Mouse (Mus musculus) yolk sac, embryonic 10.5 days (tissue): ENCODE data around the gene Spats1.
A peak's percentile ranks its signal among the peaks of the same experiment; 100 is the strongest.
"Not testable (repeated sequence)": the region's sequence is repeated elsewhere in the genome, so short reads cannot be mapped to it uniquely, and the experiment has no call there.

Experiments used
- DNase-seq: peaks from one replicate; pipeline ENCODE4 v3.0.0-alpha.2; 2017; ENCODE audit warnings: low spot score

The Spats1 gene

GRCm38 (mm10) chr17:45489736-45490135, 14.5 kb upstream of the Spats1 start:
- no peak for DNase-seq

GRCm38 (mm10) chr17:45488321-45489254, 13.4 kb upstream of the Spats1 start:
- no peak for DNase-seq

DNA sequence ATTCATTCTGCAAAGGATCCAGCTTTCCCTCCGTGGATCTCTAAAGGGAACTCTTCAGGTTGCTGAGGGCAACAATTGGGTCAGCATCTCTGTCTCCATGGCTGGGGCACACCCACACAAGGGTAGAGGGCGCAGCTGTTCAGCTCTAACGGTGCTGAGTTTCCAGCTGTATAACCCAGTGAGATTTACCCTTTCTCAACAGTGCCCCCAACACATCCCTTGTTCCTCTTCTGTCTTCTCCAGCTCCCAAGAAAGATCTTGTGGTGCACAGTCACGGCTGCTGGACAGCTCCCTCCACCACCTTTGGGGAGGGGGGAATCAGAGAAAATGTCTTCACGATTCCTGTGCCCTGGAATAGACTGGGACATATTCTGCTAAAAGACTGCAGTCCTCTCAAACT, 12.0 kb upstream of the Spats1 start:
- no peak for DNase-seq

GRCm38 (mm10) chr17:45485581-45485980, 10.4 kb upstream of the Spats1 start:
- no peak for DNase-seq

- DNase-seq, result no peak
Observed at GRCm38 (mm10) chr17:45480429-45480828, 5.2 kb upstream of the Spats1 start.

- peak; percentile 66 for DNase-seq
Observed at GRCm38 (mm10) chr17:45478234-45478825, 3.1 kb upstream of the Spats1 start.

DNA sequence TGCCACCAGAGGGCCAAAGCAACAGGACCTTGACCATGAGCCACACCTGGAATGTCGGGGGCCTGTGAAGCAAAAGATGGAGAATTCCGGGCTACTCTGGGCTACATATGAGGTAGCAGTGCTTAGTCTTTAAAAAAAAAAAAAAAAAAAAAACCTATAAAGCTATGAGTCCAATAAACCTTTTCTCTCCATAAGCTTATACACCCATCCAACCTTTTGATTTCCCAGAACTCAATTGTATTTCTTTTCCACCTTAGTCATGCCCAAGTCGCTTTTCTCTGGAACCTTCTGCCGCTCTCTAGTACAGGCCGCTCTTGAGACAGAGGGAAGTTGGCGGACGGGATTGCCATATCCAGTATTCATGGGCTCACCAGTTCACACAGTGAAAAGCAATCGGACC, 1.1 kb downstream of the Spats1 start:
- DNase-seq, result no peak

DNA sequence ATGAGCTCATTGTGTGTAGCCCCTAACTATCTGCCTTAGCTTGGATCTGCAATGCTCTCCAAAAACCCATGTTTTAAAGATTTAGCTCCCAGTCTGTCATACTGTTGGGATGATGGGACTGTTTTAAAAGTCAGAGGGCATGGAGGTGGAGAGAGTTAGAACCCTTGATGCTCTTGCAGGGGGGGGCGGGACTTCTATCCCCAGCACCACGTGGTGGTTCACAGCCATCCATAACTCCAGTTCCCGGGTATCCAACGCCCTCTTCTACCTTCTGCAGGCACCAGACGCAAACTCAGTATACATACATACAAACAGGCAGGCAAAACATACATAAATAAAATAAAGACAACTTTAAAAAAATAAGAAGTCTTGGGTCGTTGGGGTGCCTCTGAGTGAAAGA, 1.5 kb downstream of the Spats1 start:
- DNase-seq, result no peak

- no peak for DNase-seq
Observed at GRCm38 (mm10) chr17:45470726-45471125, 4.5 kb downstream of the Spats1 start.

GRCm38 (mm10) chr17:45468302-45468701, 6.9 kb downstream of the Spats1 start:
- DNase-seq, result no peak

DNA sequence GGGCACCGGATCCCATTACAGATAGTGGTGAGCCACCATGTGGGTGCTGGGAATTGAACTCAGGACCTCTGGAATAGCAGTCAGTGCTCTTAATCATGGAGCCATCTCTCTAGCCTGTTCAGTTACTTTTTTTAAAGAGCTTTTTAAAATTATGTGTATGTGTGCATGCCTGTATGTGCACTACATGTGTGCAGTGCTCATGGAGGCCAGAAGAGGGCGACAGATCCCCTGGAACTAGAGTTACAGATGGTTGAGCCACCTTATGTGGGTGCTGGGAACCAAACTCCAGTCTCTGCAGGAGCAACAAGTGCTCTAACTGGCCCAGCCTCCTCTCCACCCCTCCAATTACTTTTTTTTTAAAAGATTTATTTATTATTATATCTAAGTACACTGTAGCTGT, 8.5 kb downstream of the Spats1 start:
- no peak for DNase-seq

DNA sequence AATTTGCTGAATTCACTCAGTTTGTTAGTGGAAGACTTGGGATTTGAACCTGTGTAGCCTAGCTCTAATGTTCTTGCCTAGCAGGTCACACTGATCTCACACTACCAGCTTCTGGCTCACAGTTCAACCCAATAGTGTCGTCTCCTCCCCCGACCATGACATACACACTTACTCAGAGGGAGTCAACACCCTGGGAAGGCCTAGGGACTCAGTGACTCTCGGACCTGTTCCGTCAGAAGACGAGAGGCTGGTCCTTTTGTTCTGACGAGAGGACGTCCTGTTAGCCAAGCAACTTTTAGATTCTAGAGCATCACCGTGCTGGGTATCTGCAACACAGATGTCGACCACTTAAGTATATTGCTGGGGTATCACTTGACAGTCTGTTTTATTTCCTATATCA, 11.0 kb downstream of the Spats1 start:
- no peak for DNase-seq

- DNase-seq, result no peak
Observed at GRCm38 (mm10) chr17:45462506-45462905, 12.7 kb downstream of the Spats1 start.

GRCm38 (mm10) chr17:45459062-45459461, 16.2 kb downstream of the Spats1 start:
- no peak for DNase-seq

DNA sequence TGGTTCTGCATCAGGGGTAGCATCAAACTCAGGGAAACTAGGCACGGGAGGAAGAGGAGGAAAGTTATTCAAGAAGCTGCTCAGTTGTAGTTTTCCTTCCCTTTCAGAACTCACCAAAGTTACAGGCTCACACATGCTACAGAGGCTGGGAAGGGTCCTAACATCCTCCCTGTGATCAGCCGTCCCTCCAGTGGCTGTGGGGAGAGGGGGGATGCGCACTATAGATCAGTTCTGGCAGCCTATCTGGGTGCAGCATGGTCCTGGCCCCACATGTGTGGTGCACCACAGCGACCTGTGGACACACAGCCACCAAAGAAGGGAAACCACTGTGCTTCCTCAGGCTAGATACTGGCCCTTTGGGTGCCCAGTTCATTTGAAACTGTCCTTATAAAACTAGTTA, 16.7 kb downstream of the Spats1 start:
- DNase-seq, result no peak

DNA sequence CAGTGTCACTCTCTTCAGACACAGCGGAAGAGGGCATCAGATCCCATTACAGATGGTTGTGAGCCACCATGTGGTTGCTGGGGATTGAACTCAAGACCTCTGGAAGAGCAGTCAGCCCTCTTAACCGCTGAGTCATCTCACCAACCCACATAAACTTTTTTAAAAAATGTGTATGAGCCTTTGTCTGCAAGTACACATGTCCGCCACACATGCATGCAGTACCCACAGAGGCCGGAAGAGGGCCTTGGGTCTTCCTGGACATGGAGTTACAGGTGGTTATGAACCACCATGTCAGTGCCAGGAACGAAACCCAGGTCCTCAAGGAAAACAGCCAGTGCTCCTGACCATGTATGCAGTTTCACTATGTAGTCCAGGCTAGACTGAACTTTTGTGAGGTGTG, 17.7 kb downstream of the Spats1 start:
- DNase-seq, result no peak

DNA sequence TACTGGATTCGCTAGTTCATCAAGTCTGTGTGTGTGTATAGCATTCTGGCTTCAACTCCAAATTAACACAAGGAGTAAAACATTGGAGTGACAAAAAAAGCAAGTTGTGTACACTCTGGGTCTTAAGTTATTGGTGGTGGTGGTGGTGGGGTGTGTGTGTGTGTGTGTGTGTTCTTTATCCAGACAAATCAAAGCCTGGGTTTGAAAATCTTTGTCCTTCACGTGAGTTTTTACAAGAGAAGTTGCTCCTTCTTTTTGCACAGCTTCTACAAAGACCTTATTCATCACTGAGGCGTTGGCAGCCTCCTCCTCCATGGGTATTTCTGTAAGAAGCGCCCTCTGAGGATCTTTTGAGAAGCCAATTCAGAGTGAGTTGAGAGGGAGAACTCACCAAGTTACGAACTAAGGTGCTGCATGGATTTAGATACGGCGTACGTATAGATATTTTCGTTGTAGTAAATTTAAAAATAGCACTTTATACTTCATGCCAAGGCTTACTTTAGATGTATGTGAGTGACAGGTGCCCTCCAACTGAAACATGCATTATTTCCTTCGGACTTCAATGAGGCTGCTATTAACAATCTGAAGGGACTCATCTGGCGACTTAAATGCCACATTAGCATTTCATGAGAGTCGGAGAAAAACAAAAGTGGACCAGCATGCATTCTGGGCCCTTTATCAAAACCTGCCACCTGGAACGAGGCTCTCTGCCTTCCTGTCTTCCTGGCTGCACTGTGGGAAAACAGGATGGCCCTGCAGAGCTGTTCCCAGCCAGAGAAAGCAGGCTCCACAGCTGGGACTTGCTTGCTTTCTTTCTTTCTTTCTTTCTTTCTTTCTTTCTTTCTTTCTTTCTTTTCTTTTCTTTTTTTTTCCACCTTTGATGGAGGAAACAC, 18.7 kb downstream of the Spats1 start:
- no peak for DNase-seq

DNA sequence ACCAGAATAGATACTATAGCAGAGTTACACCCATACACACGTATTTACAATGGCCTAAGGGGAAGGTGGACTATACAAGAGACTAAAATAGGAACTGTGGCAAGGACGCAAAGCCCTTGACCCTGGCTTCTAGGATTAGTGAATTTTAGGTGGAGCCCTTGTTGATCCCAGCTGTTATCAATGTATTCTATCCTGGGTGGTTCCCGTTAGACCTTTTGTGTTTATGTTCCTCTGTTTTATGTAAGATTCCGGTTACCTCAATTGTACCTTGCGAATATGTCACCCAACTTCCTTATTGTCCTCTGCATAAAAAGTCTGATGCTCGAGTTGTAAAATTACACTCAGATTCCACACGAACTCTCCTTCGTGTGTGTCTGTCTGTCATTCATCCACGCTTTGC, 19.4 kb downstream of the Spats1 start:
- not testable (repeated sequence) for DNase-seq

GRCm38 (mm10) chr17:45454794-45455193, 20.4 kb downstream of the Spats1 start:
- no peak for DNase-seq

GRCm38 (mm10) chr17:45452271-45452670, 22.9 kb downstream of the Spats1 start:
- no peak for DNase-seq

- no peak for DNase-seq
Observed at GRCm38 (mm10) chr17:45450153-45450552, 25.1 kb downstream of the Spats1 start.

DNA sequence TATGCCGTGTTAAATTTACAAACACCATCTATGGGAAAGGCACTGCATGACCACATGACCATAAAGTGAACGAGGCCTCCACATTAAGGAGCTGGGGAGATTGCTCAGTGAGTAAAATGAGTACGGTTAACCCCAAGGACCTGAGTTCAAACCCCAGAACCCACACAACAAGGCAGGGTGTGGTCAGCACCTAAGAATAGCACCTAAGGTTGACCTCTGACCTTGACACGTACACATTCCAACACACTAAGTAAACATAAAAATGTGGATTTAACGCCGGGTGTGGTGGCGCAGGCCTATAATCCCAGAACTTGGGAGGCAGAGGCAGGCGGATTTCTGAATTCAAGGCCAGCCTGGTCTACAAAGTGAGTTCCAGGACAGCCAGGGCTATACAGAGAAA, 25.6 kb downstream of the Spats1 start:
- peak; percentile 6 for DNase-seq

- DNase-seq, result no peak
Observed at GRCm38 (mm10) chr17:45447063-45447462, 28.2 kb downstream of the Spats1 start.
